Mouse (Mus musculus) C2C12 (cell line): ENCODE measurements around the gene Fam193a.

Experiments used
- CEBPB ChIP-seq: IDR thresholded peaks from one replicate; pipeline ENCODE4 v1.6.1; 2011; ENCODE audit warnings: low read depth, mild to moderate bottlenecking, control low read depth, moderate library complexity
- CTCF ChIP-seq: IDR thresholded peaks from one replicate; pipeline ENCODE4 v1.5.1; 2011; ENCODE audit not compliant: control insufficient read depth, insufficient read depth, insufficient read length
- FOSL1 ChIP-seq: IDR thresholded peaks from one replicate; pipeline ENCODE4 v1.8.0; 2011; ENCODE audit warnings: mild to moderate bottlenecking, low read length; ENCODE audit not compliant: poor library complexity, insufficient read depth, severe bottlenecking
- MAX ChIP-seq: IDR thresholded peaks from one replicate; pipeline ENCODE4 v1.6.1; 2011; ENCODE audit warnings: mild to moderate bottlenecking, control low read depth
- USF1 ChIP-seq: IDR thresholded peaks from one replicate; pipeline ENCODE4 v1.6.1; 2011; ENCODE audit warnings: low read depth, mild to moderate bottlenecking, control low read depth, moderate library complexity

GRCm38 (mm10) chr5:34487320-34488090 lies 117.8 kb downstream of the Fam193a start:
- no peak for TF ChIP-seq USF1
- TF ChIP-seq FOSL1: no peak
- no peak for TF ChIP-seq CEBPB
- no peak for TF ChIP-seq CTCF
- no peak for TF ChIP-seq MAX
